Mouse (Mus musculus) kidney, postnatal 10 days (tissue): ENCODE results near the gene Inhba.

Experiments used
- DNase-seq: peaks from one replicate; pipeline ENCODE4 v3.0.0; 2021; ENCODE audit warnings: mixed read lengths

The Inhba gene

DNA sequence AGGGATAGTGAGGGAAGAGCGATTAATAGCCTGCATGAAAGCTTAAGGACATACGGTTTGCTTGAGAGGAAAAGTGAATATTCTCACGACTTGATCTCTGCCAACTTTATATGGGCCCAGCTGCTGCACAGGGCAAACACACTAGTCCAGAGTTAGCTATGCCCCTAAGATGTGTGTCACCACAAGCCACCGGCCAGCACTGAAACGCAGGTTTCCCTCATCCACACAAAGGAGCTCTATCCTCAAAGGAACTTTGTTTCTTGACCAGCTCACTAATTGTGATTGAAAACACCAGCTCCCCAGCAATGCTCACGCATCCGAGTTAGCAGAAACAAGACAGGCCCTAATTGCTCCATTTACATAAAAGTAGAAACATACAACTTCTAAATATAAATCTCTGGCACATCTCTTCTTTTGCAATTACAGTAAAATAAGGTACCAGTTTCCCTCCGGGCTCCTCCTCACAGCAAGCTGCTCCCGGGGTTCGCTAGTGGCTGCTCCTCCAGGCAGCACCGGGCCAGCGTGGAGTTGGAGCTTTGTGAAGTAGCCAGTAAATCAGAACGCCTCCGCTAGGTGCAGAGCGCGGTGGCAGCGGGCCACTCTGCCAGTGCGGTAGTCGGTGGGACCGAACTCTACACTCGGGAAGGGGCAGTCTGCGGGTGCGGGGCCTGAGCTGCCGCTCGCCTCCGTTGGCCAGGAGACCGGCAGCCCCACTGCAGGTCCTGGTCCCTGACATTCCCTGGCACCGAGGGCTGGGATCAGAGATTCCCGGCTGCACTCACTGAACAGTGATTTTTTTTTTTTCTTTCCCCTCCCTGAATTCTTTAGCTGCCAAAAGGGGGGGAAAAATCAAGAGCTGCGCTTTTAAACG, at the start of gene Inhba:
Gene Inhba (plus strand): TSS at position 480 of the 871 bp plus-strand sequence.
- DNase-seq = peak; percentile 54

DNA sequence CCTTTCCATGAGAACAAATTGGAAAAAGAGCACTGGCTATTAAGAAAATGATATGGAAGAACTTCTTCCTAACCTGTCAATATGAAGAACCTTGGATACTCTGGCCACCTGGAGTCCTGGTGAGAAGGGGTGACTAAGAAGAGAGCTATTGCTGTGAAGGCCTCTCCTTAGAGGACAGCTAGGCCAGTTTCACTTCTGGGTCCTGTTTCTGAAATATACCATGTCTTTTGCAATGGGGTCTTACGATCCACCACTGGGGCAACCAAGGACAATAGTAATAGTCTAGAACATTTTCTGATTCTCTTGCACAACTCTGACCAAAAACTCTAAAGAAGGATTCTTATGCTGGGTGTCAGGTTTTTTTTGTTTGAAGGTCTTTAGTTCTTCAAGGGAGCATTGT, 35.1 kb upstream of the Inhba start:
- DNase-seq = no peak

DNA sequence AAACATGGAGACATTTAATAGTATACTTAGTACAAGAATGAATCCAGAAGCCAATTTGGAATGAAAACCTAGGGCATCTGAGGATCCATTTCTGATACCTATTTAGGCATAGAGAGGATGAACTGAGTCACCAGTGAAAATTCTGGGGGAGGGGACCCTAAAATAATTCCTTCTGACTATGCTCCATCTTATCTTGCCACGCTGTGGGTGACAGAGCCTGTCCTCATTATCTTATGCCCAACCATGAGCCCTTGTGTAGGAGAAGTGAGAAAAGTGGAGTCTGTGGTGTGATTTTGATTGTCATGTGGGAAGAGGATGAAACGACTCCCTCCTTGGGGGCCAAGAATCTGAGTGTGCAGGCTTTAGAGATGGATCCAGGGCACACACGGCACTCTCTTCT, 32.1 kb upstream of the Inhba start:
- no peak for DNase-seq

DNA sequence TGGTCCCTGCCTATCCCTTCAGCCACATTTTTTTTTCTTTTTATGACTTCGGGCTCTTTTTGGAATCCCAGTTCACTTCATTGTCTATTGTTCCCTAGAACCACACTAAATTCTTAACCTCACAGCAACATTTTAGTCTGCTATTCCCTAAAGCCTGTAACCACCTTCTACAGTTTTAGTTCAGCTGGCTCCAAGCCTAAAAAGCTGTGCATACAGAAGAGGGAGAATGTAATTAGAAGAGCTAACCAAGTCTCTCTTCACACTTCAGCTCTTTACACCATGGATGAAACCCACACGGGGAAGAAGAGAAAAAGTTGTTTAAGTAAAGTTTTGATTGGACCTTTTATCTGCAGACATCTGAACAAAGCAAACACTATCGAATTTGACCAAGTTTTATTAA, 29.6 kb upstream of the Inhba start:
- no peak for DNase-seq

- no peak for DNase-seq
Measured at GRCm38 (mm10) chr13:15985761-15986160, 25.9 kb upstream of the Inhba start.

DNA sequence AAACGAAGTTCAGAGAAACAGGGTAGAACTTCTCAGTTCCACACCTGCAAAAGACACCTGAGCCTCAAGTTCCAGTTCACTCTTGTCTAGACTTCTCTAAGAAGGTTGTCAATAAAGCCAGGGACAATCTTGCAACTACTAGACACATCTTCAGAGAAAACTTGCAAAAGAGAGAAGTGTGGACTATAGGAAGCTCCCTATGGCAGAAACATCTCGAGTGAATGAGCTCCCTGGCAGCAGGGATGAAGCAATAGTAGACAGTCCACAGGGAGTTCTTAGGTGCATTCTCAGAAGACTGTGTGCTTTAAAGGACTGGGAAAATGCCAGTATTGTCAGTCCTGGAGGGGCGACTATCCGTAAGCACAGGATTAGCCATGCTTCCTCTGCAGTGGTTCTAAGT, 25.5 kb upstream of the Inhba start:
- no peak for DNase-seq

DNA sequence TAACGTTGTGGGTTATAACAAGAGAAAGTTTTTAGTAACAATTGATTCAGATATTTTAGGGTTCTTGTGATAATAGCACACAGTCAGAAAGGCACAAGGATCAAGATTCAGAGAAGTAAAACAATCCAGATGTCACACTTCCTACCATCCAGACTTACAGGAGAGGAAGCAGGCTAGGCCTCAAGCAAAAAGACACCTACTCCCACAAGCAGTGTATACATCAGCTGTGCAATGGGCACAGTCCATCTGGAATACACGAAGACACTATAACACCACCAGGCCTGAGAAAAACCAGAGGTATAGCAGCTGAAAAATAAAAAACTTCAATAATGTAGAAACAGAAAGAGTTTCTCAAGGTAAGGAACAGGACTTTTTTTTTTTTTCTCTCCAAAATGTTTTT, 16.3 kb upstream of the Inhba start:
- no peak for DNase-seq

DNA sequence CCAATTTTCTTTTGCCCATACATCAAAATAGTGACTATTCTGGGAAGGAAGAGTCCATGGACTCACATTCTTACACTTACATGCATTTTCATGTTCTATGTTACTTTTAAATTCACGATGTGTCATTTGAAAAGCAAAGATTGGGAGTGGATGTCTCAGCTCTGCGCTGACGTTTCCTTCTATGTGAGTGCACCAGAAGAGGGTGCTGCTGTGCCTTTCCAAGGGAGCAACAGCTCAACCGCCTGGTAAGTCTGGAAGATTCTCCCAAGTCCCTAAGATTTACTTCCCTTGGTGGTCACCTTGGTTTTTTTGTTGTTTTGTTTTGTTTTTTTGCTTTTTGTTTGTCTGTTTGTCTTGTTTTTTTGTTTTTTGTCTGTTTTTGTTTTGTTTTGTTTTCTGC, 6.1 kb upstream of the Inhba start:
- DNase-seq = peak; percentile 79

DNA sequence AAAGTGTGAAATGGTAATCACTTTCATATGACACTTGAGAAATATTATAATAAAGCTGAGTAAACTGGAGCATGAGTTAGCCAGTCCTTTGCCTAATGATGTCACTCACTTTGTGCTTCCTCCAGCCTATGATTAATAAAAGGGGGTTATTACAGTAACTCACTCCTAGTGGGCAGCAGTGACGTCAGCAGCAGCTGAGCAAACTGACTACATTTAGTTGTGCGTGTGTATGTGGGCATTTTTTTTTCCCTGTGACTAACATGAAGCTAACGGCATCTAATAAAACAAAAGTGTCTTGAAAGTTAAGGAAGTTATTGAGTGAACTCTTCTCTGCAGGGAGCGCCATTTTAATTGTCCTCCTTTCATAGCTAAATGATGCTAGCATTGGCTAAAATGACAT, 3.9 kb upstream of the Inhba start:
- DNase-seq = no peak

DNA sequence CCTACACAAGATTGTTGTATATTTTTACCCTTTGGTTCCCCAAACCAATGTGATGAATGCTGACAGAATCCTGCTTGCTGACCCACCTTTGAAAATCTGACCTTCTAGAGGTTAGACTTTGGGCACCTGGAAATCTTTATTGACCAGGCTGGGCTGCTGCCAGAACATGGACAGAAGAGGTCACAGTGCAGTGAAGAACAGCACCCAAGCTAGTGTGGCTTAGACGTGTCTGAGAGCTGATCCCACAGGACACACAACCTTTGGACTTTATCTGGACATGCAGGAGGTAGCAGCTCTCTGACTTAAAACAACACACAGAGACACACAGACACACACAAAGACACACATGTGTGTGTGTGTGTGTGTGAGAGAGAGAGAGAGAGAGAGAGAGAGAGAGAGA, 3.3 kb upstream of the Inhba start:
- no peak for DNase-seq

- no peak for DNase-seq
Measured at GRCm38 (mm10) chr13:16009766-16010465, 1.7 kb upstream of the Inhba start.

- DNase-seq = no peak
Measured at GRCm38 (mm10) chr13:16010586-16010985, 1.1 kb upstream of the Inhba start.

DNA sequence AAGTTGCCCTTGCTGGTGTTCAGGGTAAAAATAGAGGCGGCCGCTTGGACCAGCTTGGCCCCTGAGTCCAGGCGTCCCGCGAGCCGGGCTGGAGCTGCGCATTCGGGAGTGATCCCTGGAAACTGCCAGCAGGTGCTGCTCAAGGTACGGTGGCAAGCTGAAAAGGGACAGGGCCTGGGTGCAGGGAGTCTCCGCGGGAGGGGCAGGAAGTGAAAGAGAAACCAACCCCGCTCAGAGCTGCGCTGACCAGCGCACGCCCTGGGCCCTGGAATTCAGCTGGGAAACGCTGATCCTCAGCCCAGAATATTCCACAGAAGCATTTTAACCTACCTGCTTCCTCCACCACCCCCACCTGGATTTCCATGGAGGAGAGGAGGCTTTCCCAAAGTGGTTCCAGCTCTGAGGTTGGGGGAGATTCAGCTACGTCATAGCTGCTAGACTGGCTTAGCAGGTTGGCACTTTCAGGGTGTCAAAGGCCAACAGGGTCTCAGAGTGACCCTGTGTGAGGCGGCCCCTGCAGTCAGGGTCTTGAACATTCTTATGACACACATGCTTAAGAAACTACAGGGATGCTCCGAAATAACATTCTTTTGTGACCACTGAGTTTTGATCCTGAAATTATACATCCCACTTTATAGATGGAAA, 714 bp downstream of the Inhba start:
- DNase-seq = peak; percentile 85

- DNase-seq = no peak
Measured at GRCm38 (mm10) chr13:16014166-16014565, 2.5 kb downstream of the Inhba start.

- no peak for DNase-seq
Measured at GRCm38 (mm10) chr13:16016506-16016905, 4.9 kb downstream of the Inhba start.

DNA sequence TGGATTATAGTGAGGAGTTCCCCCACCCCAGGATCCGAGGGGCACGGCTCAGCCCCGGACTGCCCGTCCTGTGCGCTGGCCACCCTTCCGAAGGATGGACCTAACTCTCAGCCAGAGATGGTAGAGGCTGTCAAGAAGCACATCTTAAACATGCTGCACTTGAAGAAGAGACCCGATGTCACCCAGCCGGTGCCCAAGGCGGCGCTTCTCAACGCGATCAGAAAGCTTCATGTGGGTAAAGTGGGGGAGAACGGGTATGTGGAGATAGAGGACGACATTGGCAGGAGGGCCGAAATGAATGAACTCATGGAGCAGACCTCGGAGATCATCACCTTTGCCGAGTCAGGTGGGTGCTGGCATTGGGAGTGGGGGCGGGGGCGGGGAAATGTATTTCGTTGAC, 5.7 kb downstream of the Inhba start:
- no peak for DNase-seq

- DNase-seq = no peak
Measured at GRCm38 (mm10) chr13:16017777-16018176, 6.1 kb downstream of the Inhba start.

GRCm38 (mm10) chr13:16018807-16019510, 7.3 kb downstream of the Inhba start:
- no peak for DNase-seq

DNA sequence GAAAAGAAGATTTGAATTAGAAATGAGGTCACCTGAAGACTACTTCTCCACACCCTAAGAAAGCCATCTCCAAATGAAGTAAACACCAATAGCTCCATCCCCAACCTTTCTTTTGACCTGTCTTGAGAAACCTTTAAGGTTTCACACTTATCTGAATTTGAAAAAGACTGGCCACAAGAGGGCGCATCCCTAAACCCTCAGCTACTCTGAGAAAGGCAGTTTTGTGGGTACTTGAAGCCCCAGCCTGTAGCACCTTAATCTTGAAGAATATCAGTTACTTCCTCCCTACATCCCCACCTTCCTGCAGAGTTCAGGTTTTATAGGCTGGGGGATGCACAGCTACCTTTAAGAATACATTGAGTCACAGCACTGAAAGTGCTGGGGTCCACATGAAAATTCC, 9.0 kb downstream of the Inhba start:
- DNase-seq = peak; percentile 71

DNA sequence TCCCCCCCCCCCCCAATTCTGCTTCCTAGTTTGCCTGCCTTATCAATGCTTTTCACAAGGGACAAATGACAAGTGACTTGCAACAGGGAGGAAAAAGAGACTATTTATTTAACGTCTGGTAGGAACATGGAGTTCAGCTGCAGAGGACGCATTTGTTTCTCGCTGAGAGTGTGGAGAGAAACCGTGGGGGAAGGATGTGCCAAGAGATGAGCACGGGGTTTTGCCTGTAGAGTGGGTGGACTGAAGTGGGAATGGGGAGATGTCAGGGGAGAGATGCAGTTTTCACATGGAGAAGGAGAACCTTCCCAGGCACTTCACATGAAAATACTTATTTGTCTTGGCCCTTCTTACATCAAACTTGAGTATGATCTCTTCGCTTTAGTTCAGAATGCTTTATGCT, 9.5 kb downstream of the Inhba start:
- no peak for DNase-seq

DNA sequence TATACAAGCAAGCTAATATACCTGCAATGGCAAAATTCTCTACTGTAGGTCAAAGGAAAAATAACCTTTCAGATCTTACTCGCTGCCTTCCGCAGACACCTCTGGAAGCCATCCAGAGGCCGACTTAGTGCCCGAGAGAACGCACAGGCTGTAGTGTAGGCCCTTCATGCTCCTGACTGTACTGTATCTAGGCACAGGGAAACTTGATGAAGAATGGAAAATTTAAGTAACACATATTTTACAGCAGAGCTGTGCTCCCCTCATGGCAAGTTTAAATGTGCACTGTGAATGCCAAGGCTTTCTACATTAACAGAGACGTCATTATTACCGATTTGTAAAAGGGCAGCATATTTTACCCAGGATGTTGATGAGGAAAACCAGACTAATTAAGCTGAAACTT, 10.2 kb downstream of the Inhba start:
- DNase-seq = no peak

GRCm38 (mm10) chr13:16022536-16022935, 10.9 kb downstream of the Inhba start:
- DNase-seq = no peak
